Mouse (Mus musculus): Measurements from ENCODE around the gene Tatdn2. TPM values are rescaled to one million over a fixed set of nuclear protein-coding genes. Genes with fewer than 3 reads are reported as not detected.
"Not testable (repeated sequence)": the region's sequence is repeated elsewhere in the genome, so short reads cannot be mapped to it uniquely, and the experiment has no call there.

The Tatdn2 gene
- polyA plus RNA-seq, 1 experiment from 2014 or later = 0.87 TPM

GRCm38 (mm10) chr6:113659648-113660491 lies 37.0 kb upstream of the Tatdn2 start:
- no peak overlapping the region for H3K9ac ChIP-seq
- H3K4me1 ChIP-seq (replicated peaks) = peaks cover 37% of the 10 kb centered on the region
- ATAC-seq (ENCODE audit: insufficient number of reproducible peaks, low FRiP score) = no peak
- no peak overlapping the region for H3K4me3 ChIP-seq
- H3K9me3 ChIP-seq (replicated peaks) = peaks cover 6% of the 10 kb centered on the region
- 60% methylated on average over 8 of the region's 8 CpGs for WGBS
- peak overlapping the region; percentile 53 for H3K27ac ChIP-seq (ENCODE audit: poor library complexity, severe bottlenecking)
- 0 out of 2 replicates have a peak overlapping the region, but pooled peaks have one; percentile 2 for H3K4me2 ChIP-seq
- H3K27me3 ChIP-seq (replicated peaks) = no peaks in the 10 kb centered on the region
- no peaks in the 10 kb centered on the region for H3K36me3 ChIP-seq

- no peaks in the 10 kb centered on the region for H3K36me3 ChIP-seq
- H3K9me3 ChIP-seq (replicated peaks) = peaks cover 6% of the 10 kb centered on the region
- H3K4me3 ChIP-seq = no peak overlapping the region
- H3K9ac ChIP-seq = 0 out of 2 replicates have a peak overlapping the region, but pooled peaks have one; percentile 4
- 57% methylated on average over 14 of the region's 14 CpGs for WGBS
- H3K4me1 ChIP-seq (replicated peaks) = peaks cover 34% of the 10 kb centered on the region
- H3K27me3 ChIP-seq (replicated peaks) = no peaks in the 10 kb centered on the region
- H3K4me2 ChIP-seq = no peak overlapping the region
- peak overlapping the region; percentile 53 for H3K27ac ChIP-seq (ENCODE audit: poor library complexity, severe bottlenecking)
- ATAC-seq (ENCODE audit: insufficient number of reproducible peaks, low FRiP score) = no peak
These were observed 36.1 kb upstream of the Tatdn2 start for GRCm38 (mm10) chr6:113660492-113661352.

- 0 out of 2 replicates have a peak overlapping the region, but pooled peaks have one; percentile 53 for H3K27ac ChIP-seq (ENCODE audit: poor library complexity, severe bottlenecking)
- 58% methylated on average over 12 of the region's 12 CpGs for WGBS
These were observed 35.3 kb upstream of the Tatdn2 start for GRCm38 (mm10) chr6:113661353-113662241.

GRCm38 (mm10) chr6:113662964-113663700 lies 33.7 kb upstream of the Tatdn2 start:
- H3K4me3 ChIP-seq = no peak overlapping the region
- no peak overlapping the region for H3K27ac ChIP-seq (ENCODE audit: poor library complexity, severe bottlenecking)
- peaks cover 6% of the 10 kb centered on the region for H3K9me3 ChIP-seq (replicated peaks)
- no peak for ATAC-seq (ENCODE audit: insufficient number of reproducible peaks, low FRiP score)
- H3K9ac ChIP-seq = no peak overlapping the region
- H3K4me2 ChIP-seq = no peak overlapping the region
- no peaks in the 10 kb centered on the region for H3K27me3 ChIP-seq (replicated peaks)
- 91% methylated on average over 8 of the region's 8 CpGs for WGBS
- H3K4me1 ChIP-seq (replicated peaks) = peaks cover 49% of the 10 kb centered on the region
- no peaks in the 10 kb centered on the region for H3K36me3 ChIP-seq

More at GRCm38 (mm10) chr6:113661353-113662241, 35.3 kb upstream of the Tatdn2 start:
- H3K36me3 ChIP-seq = no peaks in the 10 kb centered on the region
- no peaks in the 10 kb centered on the region for H3K27me3 ChIP-seq (replicated peaks)
- H3K4me2 ChIP-seq = no peak overlapping the region
- no peak overlapping the region for H3K9ac ChIP-seq
- no peak for ATAC-seq (ENCODE audit: insufficient number of reproducible peaks, low FRiP score)
- H3K4me1 ChIP-seq (replicated peaks) = peaks cover 40% of the 10 kb centered on the region
- peaks cover 6% of the 10 kb centered on the region for H3K9me3 ChIP-seq (replicated peaks)
- no peak overlapping the region for H3K4me3 ChIP-seq

GRCm38 (mm10) chr6:113664305-113664704 lies 32.5 kb upstream of the Tatdn2 start:
- WGBS = 80% methylated on average over 7 of the region's 7 CpGs
- Histone ChIP-seq H3K9me3 (replicated peaks) (peaks cover 6% of the 10 kb centered on the region), H3K9ac (no peak overlapping the region), H3K4me3 (no peak overlapping the region), H3K4me1 (replicated peaks) (peaks cover 54% of the 10 kb centered on the region), H3K27ac (ENCODE audit: poor library complexity, severe bottlenecking) (no peak overlapping the region), H3K27me3 (replicated peaks) (no peaks in the 10 kb centered on the region), H3K36me3 (no peaks in the 10 kb centered on the region), H3K4me2 (no peak overlapping the region)
- no peak for ATAC-seq (ENCODE audit: insufficient number of reproducible peaks, low FRiP score)

- H3K4me2 ChIP-seq = no peak overlapping the region
- 46% methylated on average over 8 of the region's 8 CpGs for WGBS
- no peak for ATAC-seq (ENCODE audit: insufficient number of reproducible peaks, low FRiP score)
- no peak overlapping the region for H3K9ac ChIP-seq
- H3K4me1 ChIP-seq (replicated peaks) = peaks cover 34% of the 10 kb centered on the region
- peaks cover 13% of the 10 kb centered on the region for H3K9me3 ChIP-seq (replicated peaks)
- peak overlapping the region; percentile 38 for H3K27ac ChIP-seq (ENCODE audit: poor library complexity, severe bottlenecking)
- peaks cover 3% of the 10 kb centered on the region for H3K36me3 ChIP-seq
- H3K27me3 ChIP-seq (replicated peaks) = no peaks in the 10 kb centered on the region
- H3K4me3 ChIP-seq = no peak overlapping the region
These were observed 29.2 kb upstream of the Tatdn2 start for GRCm38 (mm10) chr6:113667611-113668122.

- peaks cover 3% of the 10 kb centered on the region for H3K36me3 ChIP-seq
- 37% methylated on average over 15 of the region's 15 CpGs for WGBS
- peaks cover 8% of the 10 kb centered on the region for H3K9me3 ChIP-seq (replicated peaks)
- no peak overlapping the region for H3K4me3 ChIP-seq
- no peaks in the 10 kb centered on the region for H3K27me3 ChIP-seq (replicated peaks)
- peak overlapping the region; percentile 3; the same call in 1 of the 2 replicates for H3K4me2 ChIP-seq
- peak overlapping the region; percentile 65 for H3K27ac ChIP-seq (ENCODE audit: poor library complexity, severe bottlenecking)
- no peak overlapping the region for H3K9ac ChIP-seq
- peak; percentile 80 for ATAC-seq (ENCODE audit: insufficient number of reproducible peaks, low FRiP score)
- peaks cover 34% of the 10 kb centered on the region for H3K4me1 ChIP-seq (replicated peaks)
These were observed 28.3 kb upstream of the Tatdn2 start for GRCm38 (mm10) chr6:113668287-113669154.

- Histone ChIP-seq H3K4me2 (no peak overlapping the region), H3K36me3 (peaks cover 5% of the 10 kb centered on the region), H3K9me3 (replicated peaks) (peaks cover 8% of the 10 kb centered on the region), H3K27ac (ENCODE audit: poor library complexity, severe bottlenecking) (no peak overlapping the region), H3K4me3 (no peak overlapping the region), H3K4me1 (replicated peaks) (peaks cover 34% of the 10 kb centered on the region), H3K27me3 (replicated peaks) (no peaks in the 10 kb centered on the region), H3K9ac (no peak overlapping the region)
- ATAC-seq (ENCODE audit: insufficient number of reproducible peaks, low FRiP score) = no peak
- WGBS = 46% methylated on average over 7 of the region's 7 CpGs
These were observed 27.0 kb upstream of the Tatdn2 start for GRCm38 (mm10) chr6:113669821-113670220.

- peaks cover 25% of the 10 kb centered on the region for H3K4me1 ChIP-seq (replicated peaks)
- H3K4me3 ChIP-seq; H3K27me3 ChIP-seq (replicated peaks); H3K4me2 ChIP-seq; H3K9me3 ChIP-seq (replicated peaks); H3K36me3 ChIP-seq; H3K9ac ChIP-seq; ATAC-seq (ENCODE audit: insufficient number of reproducible peaks, low FRiP score); H3K27ac ChIP-seq (ENCODE audit: poor library complexity, severe bottlenecking): not testable (repeated sequence)
- WGBS = 83% methylated on average over 1 of the region's 1 CpGs
These were observed 24.8 kb upstream of the Tatdn2 start for GRCm38 (mm10) chr6:113672029-113672428.
